Mouse (Mus musculus) midbrain, embryonic 14.5 days (tissue): Measurements from ENCODE around the gene Dlx1. TPM values are rescaled to one million over a fixed set of nuclear protein-coding genes. Genes with fewer than 3 reads are reported as not detected.

ENCODE experiments used
- ATAC-seq: fragments of 200-750 bp; cut with Nextera tagmentation; 2 replicates; pipeline ENCODE4 v1.8.0; 2017; ENCODE audit warnings: moderate number of reproducible peaks, moderate library complexity; ENCODE audit not compliant: low FRiP score, low TSS enrichment
- DNase-seq: peaks from one replicate; pipeline ENCODE4 v3.0.0-alpha.2; 2015
- H3K27ac ChIP-seq: fragments of 300-500 bp; sonication (generic); replicated peaks from 2 replicates; pipeline ENCODE4 v1.5.1; 2014; ENCODE audit warnings: mild to moderate bottlenecking, low read depth, low read length, moderate library complexity
- H3K27me3 ChIP-seq: fragments of 300-500 bp; sonication (generic); 2 replicates; pipeline ENCODE4 v1.6.1; 2014; ENCODE audit warnings: low read length, control low read depth, mixed read lengths; ENCODE audit not compliant: control insufficient read depth, insufficient read depth
- H3K36me3 ChIP-seq: fragments of 300-500 bp; sonication (generic); 2 replicates; pipeline ENCODE4 v1.6.1; 2014; ENCODE audit warnings: low read length, control low read depth; ENCODE audit not compliant: control insufficient read depth, insufficient read depth
- H3K4me1 ChIP-seq: fragments of 300-500 bp; sonication (generic); 2 replicates; pipeline ENCODE4 v1.6.1; 2014; ENCODE audit warnings: mild to moderate bottlenecking, antibody characterized with exemption, low read length, control low read depth; ENCODE audit not compliant: control insufficient read depth, insufficient read depth
- H3K4me2 ChIP-seq: fragments of 300-500 bp; sonication (generic); 2 replicates; pipeline ENCODE4 v1.6.1; 2014; ENCODE audit warnings: mild to moderate bottlenecking, low read length, moderate library complexity
- H3K4me3 ChIP-seq: fragments of 300-500 bp; sonication (generic); replicated peaks from 2 replicates; pipeline ENCODE4 v1.5.1; 2014; ENCODE audit warnings: low read depth, low read length
- H3K9ac ChIP-seq: fragments of 300-500 bp; sonication (generic); replicated peaks from 2 replicates; pipeline ENCODE4 v1.6.1; 2014; ENCODE audit warnings: mild to moderate bottlenecking, low read length, moderate library complexity
- H3K9me3 ChIP-seq: fragments of 300-500 bp; sonication (generic); 2 replicates; pipeline ENCODE4 v1.6.1; 2016; ENCODE audit warnings: low read length, control low read depth, mixed read lengths; ENCODE audit not compliant: control insufficient read depth
- WGBS: fragments of 180-500 bp; shearing (Covaris S2); extraction: QIAGEN DNeasy Blood & Tissue Kit; methylation state at CpG from one replicate; pipeline ENCODE4 v1.1.7; 2014; 5-methylcytosine and 5-hydroxymethylcytosine counted together
- polyA plus RNA-seq: library from polyadenylated mRNA; unstranded; fragments of >200 nt; fragmentation: Nextera tagmentation; extraction: Ambion mirVana; gene quantifications from 2 replicates; pipeline ENCODE4 v1.2.1, GENCODE M21; 2014

Gene Dlx1
- polyA plus RNA-seq, 1 experiment from 2014 or later, result 0.61 TPM

DNA sequence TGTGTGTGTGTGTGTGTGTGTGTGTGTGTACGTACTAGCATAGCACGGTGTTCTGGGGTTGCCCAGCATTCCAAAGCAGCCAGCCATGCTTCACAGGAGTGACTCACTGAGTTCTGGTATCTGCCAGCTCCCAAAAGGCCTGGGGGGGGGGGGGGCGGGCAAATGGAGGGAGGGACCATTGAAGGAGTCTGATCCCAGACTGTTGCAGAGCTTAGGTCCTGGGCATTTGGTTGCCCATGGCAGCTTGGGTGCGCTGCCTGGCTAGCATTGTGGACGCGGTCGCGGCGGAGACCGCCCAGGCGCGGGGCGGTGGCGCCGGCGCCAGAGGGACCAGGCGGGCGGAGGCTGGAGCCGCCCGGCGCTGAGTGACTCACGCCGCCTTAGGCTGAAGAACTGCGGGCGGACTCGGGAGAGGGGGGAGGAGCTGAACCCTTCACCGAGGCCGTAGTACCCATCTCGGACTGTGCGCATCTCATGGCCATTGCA lies 14.9 kb downstream of the Dlx1 start:
- WGBS, result 0% methylated on average over 29 of the region's 30 CpGs
- peaks cover 13% of the 10 kb centered on the region for H3K4me1 ChIP-seq
- 0 out of 2 replicates have a peak overlapping the region, but pooled peaks have one; percentile 12 for H3K9ac ChIP-seq
- ATAC-seq, result no peak
- H3K4me3 ChIP-seq, result 0 out of 2 replicates have a peak overlapping the region, but pooled peaks have one; percentile 10
- H3K27ac ChIP-seq, result 0 out of 2 replicates have a peak overlapping the region, but pooled peaks have one; percentile 41
- H3K36me3 ChIP-seq, result no peaks in the 10 kb centered on the region
- peaks cover 85% of the 10 kb centered on the region for H3K27me3 ChIP-seq
- DNase-seq, result peak; percentile 52
- peak overlapping the region; percentile 33 for H3K4me2 ChIP-seq
- H3K9me3 ChIP-seq, result no peaks in the 10 kb centered on the region

GRCm38 (mm10) chr2:71543531-71543930 lies 15.6 kb downstream of the Dlx1 start:
- DNase-seq (peak; percentile 29), ATAC-seq (no peak)
- H3K27ac ChIP-seq, result no peak overlapping the region
- 2% methylated on average over 9 of the region's 9 CpGs for WGBS
- peaks cover 85% of the 10 kb centered on the region for H3K27me3 ChIP-seq
- no peak overlapping the region; the same call in 1 of the 2 replicates for H3K4me2 ChIP-seq
- H3K36me3 ChIP-seq, result no peaks in the 10 kb centered on the region
- no peak overlapping the region for H3K9ac ChIP-seq
- peak overlapping the region; percentile 3; the same call in 1 of the 2 replicates for H3K4me3 ChIP-seq
- no peaks in the 10 kb centered on the region for H3K9me3 ChIP-seq
- peaks cover 13% of the 10 kb centered on the region for H3K4me1 ChIP-seq

DNA sequence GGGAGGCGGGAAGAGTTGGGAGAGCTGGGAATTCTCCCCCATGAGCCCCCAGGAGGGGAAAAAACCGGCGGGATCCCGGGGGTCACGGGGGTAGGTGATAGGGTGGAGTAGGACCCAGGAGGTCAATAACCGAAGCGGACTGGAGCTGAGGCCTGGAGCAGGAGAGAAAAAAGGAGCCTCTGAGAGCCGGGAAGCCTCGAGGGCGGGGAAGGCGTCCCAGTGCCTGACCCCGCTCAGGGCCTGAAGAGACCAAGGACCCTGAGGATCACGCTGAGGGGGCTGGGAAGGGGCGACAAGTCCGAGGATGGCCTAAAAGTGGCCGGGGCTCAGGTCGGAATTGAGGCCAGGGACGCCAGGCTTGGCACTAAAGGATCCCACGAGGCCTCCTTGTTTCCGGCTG lies 16.0 kb downstream of the Dlx1 start:
- peak overlapping the region; percentile 34; the same call in 1 of the 2 replicates for H3K4me3 ChIP-seq
- ATAC-seq (no peak), DNase-seq (no peak)
- H3K27ac ChIP-seq, result no peak overlapping the region
- no peaks in the 10 kb centered on the region for H3K9me3 ChIP-seq
- H3K27me3 ChIP-seq, result peaks cover 85% of the 10 kb centered on the region
- WGBS, result 1% methylated on average over 20 of the region's 20 CpGs
- no peak overlapping the region; the same call in 1 of the 2 replicates for H3K4me2 ChIP-seq
- no peak overlapping the region for H3K9ac ChIP-seq
- peaks cover 13% of the 10 kb centered on the region for H3K4me1 ChIP-seq
- no peaks in the 10 kb centered on the region for H3K36me3 ChIP-seq

DNA sequence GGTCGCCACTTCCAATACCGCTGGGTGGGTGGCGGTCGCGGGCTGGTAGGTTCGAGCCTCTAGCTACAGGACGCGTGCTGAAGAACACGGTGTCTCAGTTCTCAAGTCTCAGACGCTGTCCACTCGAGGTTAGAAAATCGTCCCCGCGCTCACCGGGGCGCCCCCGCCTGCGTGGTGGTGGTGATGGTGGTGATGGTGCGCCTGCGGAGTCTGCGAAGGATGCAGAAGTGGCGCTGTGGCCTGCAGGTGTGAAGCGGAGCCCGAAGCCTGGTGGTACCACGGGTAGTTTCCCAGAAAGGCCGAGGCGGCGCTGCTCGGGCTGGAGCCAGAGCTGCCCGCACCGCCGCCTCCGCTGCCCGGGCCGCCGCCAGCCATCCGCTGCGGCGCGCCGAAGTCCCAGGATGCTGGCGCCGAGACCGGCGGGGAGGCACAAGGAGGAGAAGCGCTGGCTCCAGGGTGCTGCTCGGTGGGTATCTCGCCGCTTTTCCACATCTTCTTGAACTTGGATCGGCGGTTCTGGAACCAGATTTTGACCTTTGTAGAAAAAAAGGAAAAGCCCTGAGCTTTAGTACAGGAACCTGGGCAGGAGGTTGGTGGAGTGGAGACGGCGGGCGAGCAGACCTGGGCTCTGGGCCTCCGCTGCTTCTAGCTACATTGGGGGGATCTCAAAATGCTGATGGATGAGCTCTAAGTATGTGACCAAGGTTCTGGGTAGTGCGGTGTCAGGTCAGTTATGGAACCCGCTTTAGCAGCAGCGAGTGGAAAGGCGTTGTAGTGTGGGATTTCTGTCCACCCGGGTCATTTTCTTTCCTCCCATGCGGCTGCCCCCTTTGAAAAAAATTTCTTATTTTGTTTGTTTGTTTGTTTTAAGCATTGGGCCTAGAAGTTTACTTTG lies 16.7 kb downstream of the Dlx1 start:
- H3K27ac ChIP-seq, result 0 out of 2 replicates have a peak overlapping the region, but pooled peaks have one; percentile 20
- no peaks in the 10 kb centered on the region for H3K9me3 ChIP-seq
- ATAC-seq (no peak), DNase-seq (peak; percentile 64)
- H3K27me3 ChIP-seq, result peaks cover 85% of the 10 kb centered on the region
- peaks cover 13% of the 10 kb centered on the region for H3K4me1 ChIP-seq
- H3K4me3 ChIP-seq, result peak overlapping the region; percentile 34; the same call in 1 of the 2 replicates
- no peaks in the 10 kb centered on the region for H3K36me3 ChIP-seq
- H3K9ac ChIP-seq, result no peak overlapping the region
- peak overlapping the region; percentile 19 for H3K4me2 ChIP-seq
- WGBS, result under 1% methylated on average over 61 of the region's 61 CpGs

DNA sequence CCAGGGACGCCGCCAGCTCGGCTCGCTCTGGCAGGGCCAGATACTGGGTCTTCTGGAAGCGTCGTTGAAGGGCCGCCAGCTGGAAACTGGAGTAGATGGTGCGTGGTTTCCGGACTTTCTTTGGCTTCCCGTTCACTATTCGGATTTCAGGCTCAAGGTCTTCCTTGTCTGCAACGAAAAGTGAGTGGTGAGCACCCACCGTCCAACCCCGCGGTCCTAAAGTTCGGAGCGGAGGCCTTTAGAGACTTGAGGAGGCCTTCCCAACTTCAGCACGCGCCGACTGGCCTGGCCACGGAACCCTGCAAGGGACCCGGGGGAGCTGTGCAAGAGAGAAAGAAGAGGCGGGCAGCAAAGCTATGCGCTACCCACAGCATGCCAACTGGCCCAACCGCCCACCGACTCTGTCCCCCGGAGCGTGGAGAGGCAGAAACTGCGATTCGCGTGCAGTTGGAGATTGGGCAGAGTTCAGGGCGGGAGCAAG lies 17.5 kb downstream of the Dlx1 start:
- H3K4me3 ChIP-seq, result peak overlapping the region; percentile 34
- WGBS, result under 1% methylated on average over 32 of the region's 32 CpGs
- peak overlapping the region; percentile 64 for H3K4me2 ChIP-seq
- no peak overlapping the region; the same call in 1 of the 2 replicates for H3K27ac ChIP-seq
- peaks cover 13% of the 10 kb centered on the region for H3K4me1 ChIP-seq
- H3K9me3 ChIP-seq, result no peaks in the 10 kb centered on the region
- peaks cover 90% of the 10 kb centered on the region for H3K27me3 ChIP-seq
- H3K9ac ChIP-seq, result no peak overlapping the region
- DNase-seq (peak; percentile 36), ATAC-seq (no peak)
- no peaks in the 10 kb centered on the region for H3K36me3 ChIP-seq

DNA sequence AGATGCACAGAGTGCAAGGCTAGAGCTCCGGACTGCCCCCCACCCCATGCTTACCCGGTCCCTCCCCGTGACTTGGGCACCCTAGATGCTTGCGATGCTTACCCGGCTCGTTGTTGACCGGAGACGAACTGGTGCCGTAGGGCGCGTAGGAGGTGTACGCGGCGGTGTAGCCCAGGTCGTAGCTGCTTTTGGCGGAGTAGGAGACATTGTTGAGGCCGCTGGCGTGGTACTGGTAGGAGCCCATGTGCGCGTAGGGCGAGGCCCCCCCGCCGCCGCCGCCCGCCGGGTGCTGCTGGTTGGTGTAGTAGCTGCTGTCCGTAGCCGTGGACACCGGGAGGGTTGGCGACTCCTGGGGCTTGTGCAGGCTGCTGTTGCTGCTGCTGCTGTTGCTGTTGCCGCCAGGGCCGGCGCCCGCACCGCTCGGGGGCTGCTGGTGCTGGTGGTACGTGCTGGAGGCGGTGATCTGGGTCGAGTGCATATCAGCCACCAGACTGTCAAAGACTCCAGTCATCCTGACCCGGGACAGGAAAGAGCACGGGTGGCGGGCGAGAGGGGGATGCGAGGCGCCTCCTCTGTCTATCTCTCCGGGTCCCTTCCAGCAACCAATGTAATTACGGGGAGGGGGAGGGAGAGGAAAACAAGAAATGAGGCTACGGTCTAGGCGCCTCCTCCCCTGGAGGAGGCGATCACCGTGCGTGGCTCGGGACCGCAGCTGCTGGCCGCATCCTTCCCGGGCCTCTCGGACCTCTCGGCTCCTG lies 18.1 kb downstream of the Dlx1 start:
- under 1% methylated on average over 59 of the region's 59 CpGs for WGBS
- peaks cover 92% of the 10 kb centered on the region for H3K27me3 ChIP-seq
- H3K9me3 ChIP-seq, result no peaks in the 10 kb centered on the region
- peak overlapping the region; percentile 32 for H3K27ac ChIP-seq
- peak; percentile 55 for DNase-seq
- peak overlapping the region; percentile 6; the same call in 1 of the 2 replicates for H3K9ac ChIP-seq
- H3K4me3 ChIP-seq, result peak overlapping the region; percentile 34
- no peaks in the 10 kb centered on the region for H3K36me3 ChIP-seq
- H3K4me1 ChIP-seq, result peaks cover 13% of the 10 kb centered on the region
- peak overlapping the region; percentile 64 for H3K4me2 ChIP-seq
- ATAC-seq, result peak; percentile 68

DNA sequence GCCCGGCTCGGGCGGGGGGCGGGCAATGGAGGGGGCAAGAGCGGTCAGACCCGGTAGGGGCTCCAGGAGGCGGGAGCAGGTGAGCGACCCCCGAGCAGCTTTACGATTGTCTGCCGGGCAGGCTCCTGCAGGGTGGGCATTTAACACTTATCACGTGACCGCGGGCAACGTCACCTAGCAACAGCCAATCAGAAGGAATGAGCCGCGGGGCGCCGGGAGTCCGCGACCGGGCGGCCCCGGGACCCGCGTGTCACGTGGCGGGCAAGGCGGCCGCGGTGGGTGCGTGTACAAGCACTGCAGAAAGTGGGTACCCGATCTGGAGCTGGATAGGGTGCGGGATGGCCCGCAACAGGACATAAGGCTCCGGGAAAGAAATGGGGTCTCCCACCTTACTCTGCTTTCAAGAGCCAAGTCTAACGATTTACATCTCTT lies 18.7 kb downstream of the Dlx1 start, which contains the start of gene Dlx2:
Gene Dlx2 (minus strand): TSS at position 115 of the 432 bp plus-strand sequence.
- H3K9me3 ChIP-seq, result no peaks in the 10 kb centered on the region
- H3K36me3 ChIP-seq, result no peaks in the 10 kb centered on the region
- under 1% methylated on average over 36 of the region's 37 CpGs for WGBS
- ATAC-seq (peak; percentile 78), DNase-seq (peak; percentile 83)
- peaks cover 13% of the 10 kb centered on the region for H3K4me1 ChIP-seq
- peak within 1 kb of the TSS; percentile 32 for H3K27ac ChIP-seq
- peak within 1 kb of the TSS; percentile 34 for H3K4me3 ChIP-seq
- peak within 1 kb of the TSS; percentile 64 for H3K4me2 ChIP-seq
- H3K27me3 ChIP-seq, result peaks cover 92% of the 10 kb centered on the region
- H3K9ac ChIP-seq, result peak within 1 kb of the TSS; percentile 6; the same call in 1 of the 2 replicates

DNA sequence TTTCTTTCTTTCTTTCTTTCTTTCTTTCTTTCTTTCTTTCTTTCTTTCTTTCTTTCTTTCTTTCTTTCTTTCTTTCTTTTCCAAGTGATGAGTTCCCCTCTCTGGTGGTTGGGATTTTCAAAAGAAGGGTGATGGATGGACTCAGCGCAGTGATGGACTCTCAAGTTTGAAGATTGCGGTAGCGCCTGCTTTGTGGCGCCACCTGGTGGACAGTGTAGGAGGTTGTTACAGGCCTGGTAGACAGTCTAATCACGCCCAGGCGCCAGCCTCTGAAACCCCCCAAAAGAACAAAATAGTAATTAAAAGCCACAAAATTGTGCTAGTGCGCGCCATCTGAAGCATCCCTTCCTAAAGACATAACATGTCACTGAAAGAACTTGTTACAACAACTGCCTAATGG lies 19.9 kb downstream of the Dlx1 start:
- Histone ChIP-seq H3K4me2 (no peak overlapping the region), H3K36me3 (no peaks in the 10 kb centered on the region), H3K27me3 (peaks cover 92% of the 10 kb centered on the region), H3K4me3 (no peak overlapping the region), H3K9ac (no peak overlapping the region), H3K4me1 (peaks cover 15% of the 10 kb centered on the region), H3K27ac (no peak overlapping the region), H3K9me3 (no peaks in the 10 kb centered on the region)
- WGBS, result 2% methylated on average over 8 of the region's 8 CpGs
- DNase-seq (peak; percentile 90), ATAC-seq (no peak)
